Mouse (Mus musculus) Muller cell, postnatal 12 days (primary cell): ENCODE measurements around the gene Gm853.

Experiments
- DNase-seq: peaks from one replicate; pipeline ENCODE4 v3.0.0-alpha.2; 2015; ENCODE audit errors: inconsistent ontology term

Gene Gm853

GRCm38 (mm10) chr4:130174335-130175031 lies 47.7 kb downstream of the Gm853 start:
- DNase-seq: peak; percentile 74

- no peak for DNase-seq
Measured at GRCm38 (mm10) chr4:130173911-130174311, 48.3 kb downstream of the Gm853 start.

DNA sequence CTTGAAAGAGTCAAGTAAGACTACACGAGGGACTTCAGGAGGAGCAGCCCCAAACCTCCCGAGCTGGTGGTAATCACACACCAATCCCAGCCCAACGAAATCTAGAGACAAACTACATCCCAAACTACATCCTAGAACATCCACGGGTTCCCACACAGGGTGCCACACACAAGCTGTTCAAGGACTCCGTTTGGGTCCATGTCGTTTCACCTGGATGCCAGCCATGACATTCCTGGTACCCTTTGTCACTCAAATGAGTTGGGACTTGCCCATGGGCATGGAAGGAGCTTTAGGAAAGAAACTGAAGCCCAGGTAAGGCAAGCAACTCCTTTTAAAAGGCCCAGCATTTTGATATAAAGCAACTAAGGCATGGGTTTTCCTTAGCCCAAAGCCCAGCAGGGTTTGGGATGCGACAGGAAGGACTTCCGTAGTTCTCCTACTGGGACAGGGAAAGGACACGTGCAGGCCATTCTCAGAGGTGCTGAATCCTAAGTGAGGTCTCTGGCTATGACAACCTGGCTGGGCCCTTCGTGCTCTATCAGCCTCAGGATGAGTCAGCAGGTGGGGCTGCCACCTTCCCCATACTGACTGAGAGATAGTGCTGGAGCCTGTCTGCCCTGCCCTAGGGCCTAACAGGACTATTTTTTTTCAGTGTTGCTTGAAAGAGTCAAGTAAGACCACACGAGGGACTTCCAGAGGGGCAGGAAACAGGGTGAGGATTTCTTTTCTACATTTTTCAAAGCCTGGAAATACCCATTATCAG lies 49.0 kb downstream of the Gm853 start:
- DNase-seq: no peak

- peak; percentile 72 for DNase-seq
Measured at GRCm38 (mm10) chr4:130171951-130172765, 50.0 kb downstream of the Gm853 start.

DNA sequence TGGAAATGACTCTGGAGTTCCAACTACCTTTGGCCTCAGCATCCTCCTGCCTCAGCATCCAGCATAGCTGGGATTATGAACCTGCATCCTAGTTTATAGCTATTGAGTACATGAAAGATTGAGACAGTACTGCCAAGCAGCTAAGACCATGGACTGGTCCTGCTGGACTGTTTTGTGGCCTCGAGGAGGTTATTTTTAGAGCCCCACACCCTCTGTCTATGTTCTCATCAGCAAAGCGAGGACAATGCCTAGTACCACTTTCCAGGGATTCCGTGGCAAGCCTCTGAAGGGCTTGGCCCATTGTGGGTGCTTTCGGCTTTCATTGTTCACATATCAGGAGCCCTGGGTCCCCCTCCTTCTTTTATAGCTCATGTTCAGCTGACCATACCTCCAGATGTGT lies 51.8 kb downstream of the Gm853 start:
- DNase-seq: no peak

DNA sequence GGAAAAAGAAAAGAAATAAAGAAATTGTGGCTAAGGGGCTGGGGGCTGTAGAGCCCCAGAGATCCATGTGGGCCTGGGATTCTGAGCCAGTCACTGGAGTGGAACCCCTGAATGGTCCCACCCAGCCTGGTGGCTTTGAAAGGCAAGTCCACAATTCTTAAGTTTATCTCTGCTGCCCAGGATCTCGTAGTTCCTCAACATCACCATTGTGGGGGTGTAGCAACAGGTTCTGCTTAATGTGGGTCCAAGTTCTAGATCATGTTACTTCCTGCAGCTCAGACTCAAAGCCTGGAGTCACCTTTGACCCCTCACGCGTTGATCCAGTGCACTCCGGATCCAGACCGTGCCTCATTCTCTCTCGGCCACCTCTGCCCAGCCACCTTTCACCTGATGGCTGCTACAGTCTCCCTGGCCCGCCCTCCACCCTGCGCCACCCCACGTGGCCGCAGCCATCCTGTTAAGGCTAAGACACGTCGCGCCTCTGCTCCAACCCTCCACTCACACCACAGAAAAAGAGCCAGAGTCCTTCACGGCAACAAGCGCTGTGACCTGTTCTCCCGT lies 52.7 kb downstream of the Gm853 start:
- no peak for DNase-seq

- peak; percentile 78 for DNase-seq
Measured at GRCm38 (mm10) chr4:130168280-130169183, 53.7 kb downstream of the Gm853 start.

DNA sequence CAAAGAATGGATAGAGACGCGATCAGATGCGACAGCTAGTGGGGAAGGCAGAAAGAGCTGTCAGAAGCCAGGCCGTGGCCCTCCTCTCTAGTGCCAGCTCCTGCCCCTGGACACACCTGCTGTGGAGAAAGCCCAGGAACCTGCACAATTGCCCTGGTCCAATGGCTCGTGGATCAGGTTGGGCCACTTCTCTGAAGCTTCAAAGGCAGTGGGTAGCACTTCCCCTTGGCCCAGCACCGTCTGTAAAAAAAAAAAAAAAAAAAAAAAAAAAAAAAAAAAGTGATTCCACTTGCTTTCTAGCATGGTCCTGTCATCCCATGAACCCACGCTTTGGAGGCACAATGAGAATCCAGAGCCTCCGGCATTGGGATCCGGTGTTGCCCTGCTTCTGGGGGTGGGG lies 54.4 kb downstream of the Gm853 start:
- no peak for DNase-seq

- DNase-seq: no peak
Measured at GRCm38 (mm10) chr4:130167321-130167720, 54.9 kb downstream of the Gm853 start.

- no peak for DNase-seq
Measured at GRCm38 (mm10) chr4:130166592-130166991, 55.6 kb downstream of the Gm853 start.

GRCm38 (mm10) chr4:130166061-130166460 lies 56.1 kb downstream of the Gm853 start:
- DNase-seq: no peak

GRCm38 (mm10) chr4:130164121-130164520 lies 58.1 kb downstream of the Gm853 start:
- no peak for DNase-seq

DNA sequence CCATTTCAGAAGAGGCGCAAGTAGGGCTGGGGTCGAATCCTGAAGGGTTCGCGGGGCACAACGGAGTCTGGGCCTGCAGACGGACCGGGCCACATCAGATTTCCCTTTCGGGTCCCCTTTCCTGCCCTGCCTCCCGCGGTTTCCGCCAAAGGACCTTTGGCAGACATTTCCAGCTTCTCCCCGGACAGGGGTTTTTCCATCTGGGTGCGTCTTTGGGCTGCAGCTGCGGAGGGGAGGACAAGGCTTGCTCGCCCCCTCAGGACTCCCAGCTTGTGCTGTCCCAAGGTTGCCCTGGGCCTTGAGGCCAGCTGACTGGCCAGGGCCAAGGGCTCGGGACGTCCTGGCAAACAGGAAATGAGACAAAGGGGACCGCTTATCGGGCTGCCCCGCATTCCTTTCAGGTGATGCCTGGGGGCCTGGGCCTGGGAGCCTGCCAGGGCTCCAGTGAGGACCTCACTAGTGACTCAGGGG lies 58.8 kb downstream of the Gm853 start:
- DNase-seq: peak; percentile 77

DNA sequence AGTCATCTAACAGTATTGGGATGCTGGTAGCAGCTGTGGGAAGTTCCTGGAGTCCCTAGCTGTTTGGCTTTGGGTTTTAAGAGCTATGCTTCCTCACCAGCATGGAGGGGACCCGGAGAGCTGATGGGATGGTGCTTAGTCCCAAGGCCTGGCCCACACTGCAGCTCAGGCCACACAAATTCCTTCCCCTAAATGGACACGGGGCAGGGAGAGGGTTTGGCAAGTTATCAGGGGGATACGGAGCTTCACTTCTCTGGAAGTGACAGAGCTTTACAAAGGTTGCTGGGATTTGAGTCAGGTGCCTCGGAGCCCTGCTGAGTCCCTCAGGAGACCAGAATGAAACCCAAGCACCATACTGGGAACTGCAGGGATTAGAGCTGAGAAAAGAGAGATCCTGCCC lies 60.9 kb downstream of the Gm853 start:
- no peak for DNase-seq
